ENCODE assay signal across 10 mouse cellular contexts in genomic region chr6:83069488-83070246, GRCm38 (mm10). TPM values are rescaled to one million over a fixed set of nuclear protein-coding genes. Genes with fewer than 3 reads are reported as not detected.
DNase-seq lines count a peak whose midpoint lies in the region; ATAC-seq and TF ChIP-seq lines count a peak whose summit lies in the region.
"Had no signal": no experiment of that assay in that cellular context is flagged by ENCODE, and none has a peak within 500 bp of the region (broad histone marks: within the 10 kb centered on the region; RNA-seq: fewer than 3 reads in every experiment).

No protein-coding gene starts in this region.

- H3K4me2 ChIP-seq in heart, embryonic 14.5 days (ENCODE audit: low read length), result peak overlapping the region; percentile 40
- H3K4me2 ChIP-seq in hindbrain, embryonic 11.5 days (replicated peaks; ENCODE audit: low read depth, low read length), result 0 out of 2 replicates have a peak overlapping the region, but pooled peaks have one; percentile 12
- peak overlapping the region; percentile 25; the same call in 1 of the 2 replicates for H3K4me2 ChIP-seq in midbrain, embryonic 12.5 days (replicated peaks)

- no peak overlapping the region for H3K9ac ChIP-seq in heart, embryonic 14.5 days (ENCODE audit: low read length)
- no peak overlapping the region for H3K9ac ChIP-seq in hindbrain, embryonic 11.5 days (ENCODE audit: low read depth, low read length)
- no peak overlapping the region for H3K9ac ChIP-seq in midbrain, embryonic 12.5 days (replicated peaks)

- ATAC-seq in heart, embryonic 14.5 days (ENCODE audit: insufficient number of reproducible peaks, insufficient read depth, low FRiP score, low read depth), result no peak
- no peak for ATAC-seq in hindbrain, embryonic 11.5 days (ENCODE audit: low FRiP score)
- ATAC-seq in midbrain, embryonic 12.5 days (ENCODE audit: low FRiP score, low read depth), result no peak
- ATAC-seq: Patski had no signal

- no peaks in the 10 kb centered on the region for H3K9me3 ChIP-seq in heart, embryonic 14.5 days (ENCODE audit: control insufficient read depth, low read length)
- H3K9me3 ChIP-seq in hindbrain, embryonic 11.5 days (ENCODE audit: control insufficient read depth, low read length), result no peaks in the 10 kb centered on the region
- H3K9me3 ChIP-seq in midbrain, embryonic 12.5 days, result no peaks in the 10 kb centered on the region

- H3K36me3 ChIP-seq in heart, embryonic 14.5 days (ENCODE audit: control insufficient read depth, insufficient read depth, low read length), result no peaks in the 10 kb centered on the region
- H3K36me3 ChIP-seq in hindbrain, embryonic 11.5 days (ENCODE audit: control insufficient read depth, insufficient read depth, low read length), result no peaks in the 10 kb centered on the region
- H3K36me3 ChIP-seq in midbrain, embryonic 12.5 days, result no peaks in the 10 kb centered on the region

- TF ChIP-seq POLR2A in bone marrow macrophage, adult 2 months (IDR thresholded peaks at IDR 0.05; ENCODE audit: borderline replicate concordance, low read depth, low read length), result no peak

- peaks cover 0 to 16% of the 10 kb centered on the region in 2 experiments; a peak in 3 of 4 replicates for H3K4me1 ChIP-seq in heart, embryonic 14.5 days (ENCODE audit: control insufficient read depth in 2 of 2, insufficient read depth in 2 of 2, low read length in 2 of 2)
- peaks cover 3% of the 10 kb centered on the region; the same call in 1 of the 2 replicates for H3K4me1 ChIP-seq in bone marrow macrophage, adult 2 months (ENCODE audit: control insufficient read depth, insufficient read depth, low read length)
- peaks cover 10% of the 10 kb centered on the region for H3K4me1 ChIP-seq in hindbrain, embryonic 11.5 days (replicated peaks; ENCODE audit: control insufficient read depth, insufficient read depth, low read length)
- peaks cover 23% of the 10 kb centered on the region for H3K4me1 ChIP-seq in midbrain, embryonic 12.5 days

- peak overlapping the region in 1 of 2 experiments; percentile 25; a peak in 2 of 4 replicates for H3K4me3 ChIP-seq in heart, embryonic 14.5 days (ENCODE audit: control insufficient read depth in 1 of 2, insufficient read depth in 1 of 2, low read depth in 1 of 2, low read length in 2 of 2)
- peak overlapping the region; percentile 27 for H3K4me3 ChIP-seq in bone marrow macrophage, adult 2 months (ENCODE audit: insufficient read depth, low read length)
- peak overlapping the region; percentile 2; the same call in 1 of the 2 replicates for H3K4me3 ChIP-seq in hindbrain, embryonic 11.5 days (ENCODE audit: low read depth, low read length)
- H3K4me3 ChIP-seq in midbrain, embryonic 12.5 days, result peak overlapping the region; percentile 24

- DNase-seq in heart, adult 8-10 months (ENCODE audit: low spot score), result no peak
- DNase-seq in hindbrain, embryonic 11.5 days (ENCODE audit: low spot score), result peak; percentile 62
- DNase-seq in adrenal gland, adult 8-10 months, result no peak
- DNase-seq in layer of hippocampus, adult 9-10 months (ENCODE audit: low spot score), result no peak
- DNase-seq in MN1 (ENCODE audit: low spot score), result no peak

- TF ChIP-seq CTCF in bone marrow macrophage, adult 2 months (IDR thresholded peaks at IDR 0.05; ENCODE audit: low read depth, low read length), result no peak

- peaks cover 98% of the 10 kb centered on the region for H3K27me3 ChIP-seq in heart, embryonic 14.5 days (ENCODE audit: control insufficient read depth, insufficient read depth, low read length)
- peaks cover 96% of the 10 kb centered on the region for H3K27me3 ChIP-seq in hindbrain, embryonic 11.5 days (ENCODE audit: control insufficient read depth, insufficient read depth, low read length)
- H3K27me3 ChIP-seq in midbrain, embryonic 12.5 days, result peaks cover 100% of the 10 kb centered on the region

- WGBS in heart, embryonic 14.5 days, result under 1% methylated on average over 65 of the region's 69 CpGs
- under 1% methylated on average over 65 of the region's 69 CpGs for WGBS in hindbrain, embryonic 11.5 days
- WGBS in midbrain, embryonic 12.5 days, result 1% methylated on average over 66 of the region's 69 CpGs

- H3K27ac ChIP-seq in heart, embryonic 14.5 days (replicated peaks in 1 of 2; ENCODE audit: control insufficient read depth in 1 of 2, insufficient read depth in 1 of 2, low read depth in 2 of 2, low read length in 2 of 2), result no peak overlapping the region
- H3K27ac ChIP-seq in bone marrow macrophage, adult 2 months (ENCODE audit: insufficient read depth, low read depth, low read length), result no peak overlapping the region
- H3K27ac ChIP-seq in hindbrain, embryonic 11.5 days (ENCODE audit: low read depth, low read length), result no peak overlapping the region
- no peak overlapping the region for H3K27ac ChIP-seq in midbrain, embryonic 12.5 days (replicated peaks)

RNA-seq across cellular contexts. Expression of gene Tlx2, which starts 0.4 kb away (rescaled TPM):
- polyA plus RNA-seq in heart, embryonic 14.5 days (2014; fragmentation: Nextera tagmentation; extraction: Ambion mirVana), result 0.30 and 1.9 TPM in 2 replicates
- total RNA-seq in heart, adult 8-10 months (2022), result under 1 TPM in 1 of 4 experiments, not detected in 3; 0.16 TPM
- not detected in 2 replicates for polyA plus RNA-seq in bone marrow macrophage, adult 2 months (2012; ENCODE audit: insufficient read depth, insufficient read length, missing spikeins)
- 5.2 and 9.4 TPM in 2 replicates for polyA plus RNA-seq in hindbrain, embryonic 11.5 days (2014; fragmentation: Nextera tagmentation; extraction: Ambion mirVana)
- not detected in 2 replicates for polyA plus RNA-seq in midbrain, embryonic 12.5 days (2016; fragmentation: Nextera tagmentation; extraction: Ambion mirVana)
- total RNA-seq in adrenal gland, adult 8-10 months (2022), result 10 to 100 TPM in 3 of 4 experiments, 1 to 10 TPM in 1; 7.9 to 19.1 (median 13.3) TPM
- total RNA-seq: left cerebral cortex, adult 18-20 months had no signal

RNA-seq across cellular contexts. Expression of gene Pcgf1, which starts 8.0 kb away (rescaled TPM):
- polyA plus RNA-seq in heart, embryonic 14.5 days (2014; fragmentation: Nextera tagmentation; extraction: Ambion mirVana), result 14.1 and 16.8 TPM in 2 replicates
- total RNA-seq in heart, adult 8-10 months (2022), result 1 to 10 TPM; 7.6 to 9.8 (median 8.5) TPM
- 31.0 and 37.0 TPM in 2 replicates for polyA plus RNA-seq in bone marrow macrophage, adult 2 months (2012; ENCODE audit: insufficient read depth, insufficient read length, missing spikeins)
- polyA plus RNA-seq in hindbrain, embryonic 11.5 days (2014; fragmentation: Nextera tagmentation; extraction: Ambion mirVana), result 38.1 and 39.8 TPM in 2 replicates
- polyA plus RNA-seq in midbrain, embryonic 12.5 days (2016; fragmentation: Nextera tagmentation; extraction: Ambion mirVana), result 41.2 and 42.2 TPM in 2 replicates
- 10 to 100 TPM; 50.4 to 79.1 (median 66.0) TPM for total RNA-seq in adrenal gland, adult 8-10 months (2022)

RNA-seq across cellular contexts. Expression of gene Dqx1, which starts 12.0 kb away (rescaled TPM):
- polyA plus RNA-seq in heart, embryonic 14.5 days (2014; fragmentation: Nextera tagmentation; extraction: Ambion mirVana), result 0.38 and 0.46 TPM in 2 replicates
- total RNA-seq in heart, adult 8-10 months (2022), result 1 to 10 TPM in 1 of 4 experiments, under 1 TPM in 3; 0.55 to 1.4 (median 0.84) TPM
- 0.83 and 1.6 TPM in 2 replicates for polyA plus RNA-seq in bone marrow macrophage, adult 2 months (2012; ENCODE audit: insufficient read depth, insufficient read length, missing spikeins)
- 0.81 and 0.93 TPM in 2 replicates for polyA plus RNA-seq in hindbrain, embryonic 11.5 days (2014; fragmentation: Nextera tagmentation; extraction: Ambion mirVana)
- polyA plus RNA-seq in midbrain, embryonic 12.5 days (2016; fragmentation: Nextera tagmentation; extraction: Ambion mirVana), result 0.93 and 1.1 TPM in 2 replicates
- total RNA-seq in adrenal gland, adult 8-10 months (2022), result 1 to 10 TPM; 2.6 to 6.3 (median 4.1) TPM

RNA-seq across cellular contexts. Expression of gene Htra2, which starts 14.6 kb away (rescaled TPM):
- polyA plus RNA-seq in heart, embryonic 14.5 days (2014; fragmentation: Nextera tagmentation; extraction: Ambion mirVana), result 42.8 and 47.6 TPM in 2 replicates
- total RNA-seq in heart, adult 8-10 months (2022), result 10 to 100 TPM; 33.9 to 37.7 (median 34.7) TPM
- 90.8 and 108 TPM in 2 replicates for polyA plus RNA-seq in bone marrow macrophage, adult 2 months (2012; ENCODE audit: insufficient read depth, insufficient read length, missing spikeins)
- polyA plus RNA-seq in hindbrain, embryonic 11.5 days (2014; fragmentation: Nextera tagmentation; extraction: Ambion mirVana), result 31.7 and 33.9 TPM in 2 replicates
- 63.2 and 63.9 TPM in 2 replicates for polyA plus RNA-seq in midbrain, embryonic 12.5 days (2016; fragmentation: Nextera tagmentation; extraction: Ambion mirVana)
- 10 to 100 TPM; 50.7 to 69.4 (median 61.0) TPM for total RNA-seq in adrenal gland, adult 8-10 months (2022)

RNA-seq across cellular contexts. Expression of gene Aup1, which starts 15.3 kb away (rescaled TPM):
- polyA plus RNA-seq in heart, embryonic 14.5 days (2014; fragmentation: Nextera tagmentation; extraction: Ambion mirVana), result 87.8 and 95.5 TPM in 2 replicates
- 10 to 100 TPM; 63.1 to 78.6 (median 72.3) TPM for total RNA-seq in heart, adult 8-10 months (2022)
- polyA plus RNA-seq in bone marrow macrophage, adult 2 months (2012; ENCODE audit: insufficient read depth, insufficient read length, missing spikeins), result 354 and 391 TPM in 2 replicates
- polyA plus RNA-seq in hindbrain, embryonic 11.5 days (2014; fragmentation: Nextera tagmentation; extraction: Ambion mirVana), result 112 TPM in 2 replicates
- polyA plus RNA-seq in midbrain, embryonic 12.5 days (2016; fragmentation: Nextera tagmentation; extraction: Ambion mirVana), result 150 and 159 TPM in 2 replicates
- total RNA-seq in adrenal gland, adult 8-10 months (2022), result 100 to 1,000 TPM; 184 to 207 (median 192) TPM
